Mouse (Mus musculus) heart, embryonic 12.5 days (tissue): ENCODE measurements at regions not wholly inside any gene's neighbourhood (a gene's known extent, or its start where the extent isn't known, plus 50 kb on each side); places are given as distances from the start of the nearest gene placed in this dataset.

ENCODE experiments used
- ATAC-seq: fragments of 200-750 bp; cut with Nextera tagmentation; 2 replicates; pipeline ENCODE4 v1.8.0; 2017; ENCODE audit warnings: moderate TSS enrichment, moderate library complexity; ENCODE audit not compliant: insufficient number of reproducible peaks, low FRiP score
- H3K27ac ChIP-seq: fragments of 300-500 bp; sonication (generic); 2 replicates; pipeline ENCODE4 v1.5.1; 2016; ENCODE audit warnings: mild to moderate bottlenecking, moderate library complexity; ENCODE audit not compliant: poor library complexity, severe bottlenecking
- H3K27me3 ChIP-seq: fragments of 300-500 bp; sonication (generic); replicated peaks from 2 replicates; pipeline ENCODE4 v1.6.1; 2016; ENCODE audit warnings: mild to moderate bottlenecking, moderate library complexity
- H3K36me3 ChIP-seq: fragments of 300-500 bp; sonication (generic); 2 replicates; pipeline ENCODE4 v1.6.1; 2016; ENCODE audit warnings: mild to moderate bottlenecking, moderate library complexity
- H3K4me1 ChIP-seq: fragments of 300-500 bp; sonication (generic); replicated peaks from 2 replicates; pipeline ENCODE4 v1.6.1; 2016; ENCODE audit warnings: mild to moderate bottlenecking
- H3K4me2 ChIP-seq: fragments of 300-500 bp; sonication (generic); 2 replicates; pipeline ENCODE4 v1.6.1; 2016; ENCODE audit warnings: mild to moderate bottlenecking, moderate library complexity
- H3K4me3 ChIP-seq: fragments of 300-500 bp; sonication (generic); 2 replicates; pipeline ENCODE4 v1.5.1; 2016; ENCODE audit warnings: mild to moderate bottlenecking
- H3K9ac ChIP-seq: fragments of 300-500 bp; sonication (generic); 2 replicates; pipeline ENCODE4 v1.6.1; 2016; ENCODE audit warnings: mild to moderate bottlenecking, moderate library complexity
- H3K9me3 ChIP-seq: fragments of 300-500 bp; sonication (generic); replicated peaks from 2 replicates; pipeline ENCODE4 v1.6.1; 2016; ENCODE audit warnings: mild to moderate bottlenecking, moderate library complexity
- WGBS: fragments of 180-500 bp; shearing (Covaris S2); methylation state at CpG from one replicate; pipeline ENCODE4 v1.1.7; 2016; 5-methylcytosine and 5-hydroxymethylcytosine counted together

- H3K27ac ChIP-seq, result no peak overlapping the region
- no peaks in the 10 kb centered on the region for H3K36me3 ChIP-seq
- no peak for ATAC-seq
- H3K9ac ChIP-seq, result no peak overlapping the region
- no peaks in the 10 kb centered on the region for H3K9me3 ChIP-seq
- no peak overlapping the region for H3K4me3 ChIP-seq
- 88% methylated on average over 11 of the region's 11 CpGs for WGBS
- H3K27me3 ChIP-seq, result no peaks in the 10 kb centered on the region
- H3K4me1 ChIP-seq, result 0 out of 2 replicates have a peak, but pooled peaks cover 2% of the 10 kb centered on the region
- H3K4me2 ChIP-seq, result no peak overlapping the region
Observed at GRCm38 (mm10) chr10:44604512-44604911, 76.2 kb upstream of the Prdm1 start.

- 87% methylated on average over 5 of the region's 5 CpGs for WGBS
- Histone ChIP-seq H3K27ac (no peak overlapping the region), H3K4me2 (no peak overlapping the region), H3K9ac (no peak overlapping the region), H3K27me3 (no peaks in the 10 kb centered on the region), H3K36me3 (no peaks in the 10 kb centered on the region), H3K4me3 (no peak overlapping the region), H3K9me3 (no peaks in the 10 kb centered on the region), H3K4me1 (0 out of 2 replicates have a peak, but pooled peaks cover 2% of the 10 kb centered on the region)
- ATAC-seq, result no peak
Observed at GRCm38 (mm10) chr10:44603461-44603860, 75.2 kb upstream of the Prdm1 start.

GRCm38 (mm10) chr10:44601550-44601949 is 73.2 kb upstream of the Prdm1 start:
- Histone ChIP-seq H3K9ac (no peak overlapping the region), H3K27ac (no peak overlapping the region), H3K27me3 (no peaks in the 10 kb centered on the region), H3K4me2 (no peak overlapping the region), H3K4me1 (no peaks in the 10 kb centered on the region), H3K4me3 (no peak overlapping the region), H3K9me3 (no peaks in the 10 kb centered on the region), H3K36me3 (no peaks in the 10 kb centered on the region)
- WGBS, result 51% methylated on average over 10 of the region's 10 CpGs
- ATAC-seq, result no peak

- WGBS, result 30% methylated on average over 4 of the region's 4 CpGs
- no peak for ATAC-seq
Observed at GRCm38 (mm10) chr10:44599964-44600334, 71.6 kb upstream of the Prdm1 start.

GRCm38 (mm10) chr10:44599331-44599963 is 71.1 kb upstream of the Prdm1 start:
- 59% methylated on average over 10 of the region's 10 CpGs for WGBS
- Histone ChIP-seq H3K9ac (no peak overlapping the region), H3K9me3 (no peaks in the 10 kb centered on the region), H3K4me3 (no peak overlapping the region), H3K27me3 (no peaks in the 10 kb centered on the region), H3K4me1 (no peaks in the 10 kb centered on the region), H3K27ac (no peak overlapping the region), H3K36me3 (no peaks in the 10 kb centered on the region), H3K4me2 (no peak overlapping the region)
- ATAC-seq, result no peak

More at GRCm38 (mm10) chr10:44599964-44600334, 71.6 kb upstream of the Prdm1 start:
- Histone ChIP-seq H3K4me2 (no peak overlapping the region), H3K27me3 (no peaks in the 10 kb centered on the region), H3K27ac (no peak overlapping the region), H3K9me3 (no peaks in the 10 kb centered on the region), H3K36me3 (no peaks in the 10 kb centered on the region), H3K9ac (no peak overlapping the region), H3K4me1 (no peaks in the 10 kb centered on the region), H3K4me3 (no peak overlapping the region)

- Histone ChIP-seq H3K4me2 (no peak overlapping the region), H3K27me3 (no peaks in the 10 kb centered on the region), H3K4me3 (no peak overlapping the region), H3K27ac (no peak overlapping the region), H3K4me1 (no peaks in the 10 kb centered on the region), H3K9ac (no peak overlapping the region), H3K36me3 (no peaks in the 10 kb centered on the region), H3K9me3 (no peaks in the 10 kb centered on the region)
- 86% methylated on average over 3 of the region's 3 CpGs for WGBS
- no peak for ATAC-seq
Observed at GRCm38 (mm10) chr10:44598615-44599014, 70.3 kb upstream of the Prdm1 start.

GRCm38 (mm10) chr10:44595932-44596331 is 67.6 kb upstream of the Prdm1 start:
- no peak for ATAC-seq
- H3K27me3 ChIP-seq, result no peaks in the 10 kb centered on the region
- no peaks in the 10 kb centered on the region for H3K4me1 ChIP-seq
- no peaks in the 10 kb centered on the region for H3K36me3 ChIP-seq
- 68% methylated on average over 2 of the region's 2 CpGs for WGBS
- no peak overlapping the region for H3K4me2 ChIP-seq
- H3K9me3 ChIP-seq, result no peaks in the 10 kb centered on the region
- no peak overlapping the region for H3K9ac ChIP-seq
- H3K27ac ChIP-seq, result no peak overlapping the region
- H3K4me3 ChIP-seq, result no peak overlapping the region

- peaks cover 4% of the 10 kb centered on the region for H3K4me1 ChIP-seq
- 0 out of 2 replicates have a peak, but pooled peaks cover 3% of the 10 kb centered on the region for H3K27me3 ChIP-seq
- H3K27ac ChIP-seq, result no peak overlapping the region
- H3K4me3 ChIP-seq, result no peak overlapping the region
- H3K4me2 ChIP-seq, result no peak overlapping the region
- ATAC-seq, result no peak
- H3K9me3 ChIP-seq, result no peaks in the 10 kb centered on the region
- 82% methylated on average over 6 of the region's 6 CpGs for WGBS
- H3K9ac ChIP-seq, result no peak overlapping the region
- H3K36me3 ChIP-seq, result no peaks in the 10 kb centered on the region
Observed at GRCm38 (mm10) chr10:44589842-44590241, 61.5 kb upstream of the Prdm1 start.

- H3K27ac ChIP-seq, result no peak overlapping the region
- no peak overlapping the region for H3K4me2 ChIP-seq
- H3K27me3 ChIP-seq, result 0 out of 2 replicates have a peak, but pooled peaks cover 3% of the 10 kb centered on the region
- H3K4me3 ChIP-seq, result no peak overlapping the region
- ATAC-seq, result no peak
- peaks cover 4% of the 10 kb centered on the region for H3K4me1 ChIP-seq
- no peak overlapping the region for H3K9ac ChIP-seq
- H3K36me3 ChIP-seq, result no peaks in the 10 kb centered on the region
- H3K9me3 ChIP-seq, result no peaks in the 10 kb centered on the region
Observed at GRCm38 (mm10) chr10:44589352-44589751, 61.1 kb upstream of the Prdm1 start.

GRCm38 (mm10) chr10:44582736-44583135 is 54.4 kb upstream of the Prdm1 start:
- H3K36me3 ChIP-seq, result no peaks in the 10 kb centered on the region
- H3K9me3 ChIP-seq, result no peaks in the 10 kb centered on the region
- no peak overlapping the region for H3K9ac ChIP-seq
- no peaks in the 10 kb centered on the region for H3K27me3 ChIP-seq
- ATAC-seq, result no peak
- no peak overlapping the region for H3K27ac ChIP-seq
- no peak overlapping the region for H3K4me2 ChIP-seq
- H3K4me1 ChIP-seq, result no peaks in the 10 kb centered on the region
- 62% methylated on average over 2 of the region's 2 CpGs for WGBS
- H3K4me3 ChIP-seq, result no peak overlapping the region
